Mouse (Mus musculus) cerebellum, adult 2 months (tissue): ENCODE data around the gene Kcnj6.

ENCODE experiments used
- CTCF ChIP-seq: fragments of 200-500 bp; IDR thresholded peaks from 2 replicates; pipeline ENCODE4 v1.5.1; 2011; ENCODE audit warnings: low read depth, mild to moderate bottlenecking, control low read depth, low read length, moderate library complexity, borderline replicate concordance; ENCODE audit not compliant: insufficient read depth
- POLR2A ChIP-seq: fragments of 200-500 bp; IDR thresholded peaks from 2 replicates; pipeline ENCODE4 v1.6.1; 2011; ENCODE audit warnings: low read length, control low read depth, borderline replicate concordance; ENCODE audit not compliant: insufficient read depth

- TF ChIP-seq POLR2A (no peak), CTCF (no peak)
These were observed 237.7 kb downstream of the Kcnj6 start for GRCm38 (mm10) chr16:94759761-94760160.
